Mouse (Mus musculus) hindbrain, embryonic 11.5 days (tissue): ENCODE results near the gene Pip5k1a. TPM values are rescaled to one million over a fixed set of nuclear protein-coding genes. Genes with fewer than 3 reads are reported as not detected.

Experiments
- ATAC-seq: fragments of 200-750 bp; cut with Nextera tagmentation; 2 replicates; pipeline ENCODE4 v1.8.0; 2017; ENCODE audit warnings: mild to moderate bottlenecking, moderate TSS enrichment, moderate library complexity; ENCODE audit not compliant: low FRiP score
- DNase-seq: peaks from one replicate; pipeline ENCODE4 v3.0.0-alpha.2; 2015; ENCODE audit warnings: low spot score
- H3K27ac ChIP-seq: fragments of 300-500 bp; sonication (generic); 2 replicates; pipeline ENCODE4 v1.5.1; 2014; ENCODE audit warnings: mild to moderate bottlenecking, low read depth, low read length
- H3K27me3 ChIP-seq: fragments of 300-500 bp; sonication (generic); 2 replicates; pipeline ENCODE4 v1.6.1; 2014; ENCODE audit warnings: mild to moderate bottlenecking, low read length, moderate library complexity, mixed read lengths; ENCODE audit not compliant: control insufficient read depth, insufficient read depth
- H3K36me3 ChIP-seq: fragments of 300-500 bp; sonication (generic); 2 replicates; pipeline ENCODE4 v1.6.1; 2014; ENCODE audit warnings: mild to moderate bottlenecking, low read length, moderate library complexity, mixed read lengths; ENCODE audit not compliant: control insufficient read depth, insufficient read depth
- H3K4me1 ChIP-seq: fragments of 300-500 bp; sonication (generic); replicated peaks from 2 replicates; pipeline ENCODE4 v1.6.1; 2014; ENCODE audit warnings: low read length, mixed read lengths; ENCODE audit not compliant: control insufficient read depth, insufficient read depth
- H3K4me2 ChIP-seq: fragments of 300-500 bp; sonication (generic); replicated peaks from 2 replicates; pipeline ENCODE4 v1.6.1; 2014; ENCODE audit warnings: mild to moderate bottlenecking, low read depth, low read length
- H3K4me3 ChIP-seq: fragments of 300-500 bp; sonication (generic); 2 replicates; pipeline ENCODE4 v1.5.1; 2014; ENCODE audit warnings: low read depth, low read length
- H3K9ac ChIP-seq: fragments of 300-500 bp; sonication (generic); 2 replicates; pipeline ENCODE4 v1.6.1; 2014; ENCODE audit warnings: low read depth, low read length
- H3K9me3 ChIP-seq: fragments of 300-500 bp; sonication (generic); 2 replicates; pipeline ENCODE4 v1.6.1; 2016; ENCODE audit warnings: low read length; ENCODE audit not compliant: control insufficient read depth
- WGBS: fragments of 180-500 bp; shearing (Covaris S2); extraction: QIAGEN DNeasy Blood & Tissue Kit; methylation state at CpG from one replicate; pipeline ENCODE4 v1.1.7; 2014; 5-methylcytosine and 5-hydroxymethylcytosine counted together
- polyA plus RNA-seq: library from polyadenylated mRNA; unstranded; fragments of >200 nt; fragmentation: Nextera tagmentation; extraction: Ambion mirVana; gene quantifications from 2 replicates; pipeline ENCODE4 v1.2.1, GENCODE M21; 2014

Gene Pip5k1a
- polyA plus RNA-seq, 1 experiment from 2014 or later: 15.0 TPM

- H3K4me1 ChIP-seq: no peaks in the 10 kb centered on the region; the same call in 1 of the 2 replicates
- 92% methylated on average over 5 of the region's 5 CpGs for WGBS
These were observed 23.4 kb upstream of the Pip5k1a start for GRCm38 (mm10) chr3:95130081-95130480.

GRCm38 (mm10) chr3:95129226-95129651, 22.5 kb upstream of the Pip5k1a start:
- 53% methylated on average over 6 of the region's 6 CpGs for WGBS
- no peak overlapping the region for H3K27ac ChIP-seq

More at GRCm38 (mm10) chr3:95130081-95130480, 23.4 kb upstream of the Pip5k1a start:
- no peak overlapping the region for H3K9ac ChIP-seq
- H3K36me3 ChIP-seq: no peaks in the 10 kb centered on the region
- no peak for ATAC-seq
- H3K9me3 ChIP-seq: no peaks in the 10 kb centered on the region
- no peak overlapping the region for H3K4me3 ChIP-seq
- H3K27me3 ChIP-seq: no peaks in the 10 kb centered on the region
- H3K27ac ChIP-seq: no peak overlapping the region
- no peak for DNase-seq
- no peak overlapping the region for H3K4me2 ChIP-seq

GRCm38 (mm10) chr3:95124972-95125371, 18.2 kb upstream of the Pip5k1a start:
- H3K4me1 ChIP-seq: no peaks in the 10 kb centered on the region
- no peaks in the 10 kb centered on the region for H3K27me3 ChIP-seq
- WGBS: 45% methylated on average over 5 of the region's 5 CpGs
- no peak overlapping the region for H3K4me2 ChIP-seq
- H3K4me3 ChIP-seq: no peak overlapping the region
- no peak for DNase-seq
- peaks cover 12% of the 10 kb centered on the region for H3K36me3 ChIP-seq
- H3K9me3 ChIP-seq: no peaks in the 10 kb centered on the region
- H3K27ac ChIP-seq: no peak overlapping the region
- ATAC-seq: no peak
- H3K9ac ChIP-seq: no peak overlapping the region

More at GRCm38 (mm10) chr3:95129226-95129651, 22.5 kb upstream of the Pip5k1a start:
- H3K4me2 ChIP-seq: no peak overlapping the region
- DNase-seq (no peak), ATAC-seq (no peak)
- no peak overlapping the region for H3K4me3 ChIP-seq
- H3K9me3 ChIP-seq: no peaks in the 10 kb centered on the region
- H3K27me3 ChIP-seq: no peaks in the 10 kb centered on the region
- H3K36me3 ChIP-seq: no peaks in the 10 kb centered on the region
- no peak overlapping the region for H3K9ac ChIP-seq
- no peaks in the 10 kb centered on the region for H3K4me1 ChIP-seq

GRCm38 (mm10) chr3:95124246-95124645, 17.5 kb upstream of the Pip5k1a start, which contains the start of gene Tmod4:
Gene Tmod4 (plus strand): TSS chr3:95124476.
- H3K9me3 ChIP-seq: no peaks in the 10 kb centered on the region
- peaks cover 19% of the 10 kb centered on the region for H3K36me3 ChIP-seq
- no peak within 1 kb of the TSS for H3K9ac ChIP-seq
- WGBS: 67% methylated on average over 6 of the region's 6 CpGs
- H3K27ac ChIP-seq: no peak within 1 kb of the TSS
- H3K4me1 ChIP-seq: no peaks in the 10 kb centered on the region
- ATAC-seq (peak; percentile 51; the same call in 1 of the 2 replicates), DNase-seq (peak; percentile 28)
- no peak within 1 kb of the TSS for H3K4me3 ChIP-seq
- H3K27me3 ChIP-seq: no peaks in the 10 kb centered on the region
- no peak within 1 kb of the TSS for H3K4me2 ChIP-seq

GRCm38 (mm10) chr3:95121580-95121979, 14.8 kb upstream of the Pip5k1a start:
- 81% methylated on average over 6 of the region's 6 CpGs for WGBS
- no peak overlapping the region for H3K9ac ChIP-seq
- H3K36me3 ChIP-seq: peaks cover 25% of the 10 kb centered on the region
- DNase-seq (no peak), ATAC-seq (no peak)
- H3K9me3 ChIP-seq: no peaks in the 10 kb centered on the region
- no peak overlapping the region for H3K27ac ChIP-seq
- no peaks in the 10 kb centered on the region for H3K4me1 ChIP-seq
- H3K4me2 ChIP-seq: no peak overlapping the region
- H3K4me3 ChIP-seq: no peak overlapping the region
- no peaks in the 10 kb centered on the region for H3K27me3 ChIP-seq

- Histone ChIP-seq H3K36me3 (peaks cover 32% of the 10 kb centered on the region), H3K4me1 (no peaks in the 10 kb centered on the region), H3K27me3 (no peaks in the 10 kb centered on the region), H3K27ac (no peak overlapping the region), H3K9ac (no peak overlapping the region), H3K4me2 (no peak overlapping the region), H3K4me3 (no peak overlapping the region), H3K9me3 (no peaks in the 10 kb centered on the region)
- DNase-seq (no peak), ATAC-seq (no peak)
- WGBS: 97% methylated on average over 2 of the region's 2 CpGs
These were observed 11.0 kb upstream of the Pip5k1a start for GRCm38 (mm10) chr3:95117751-95118150.

- Histone ChIP-seq H3K4me2 (no peak overlapping the region; the same call in 1 of the 2 replicates), H3K4me3 (no peak overlapping the region), H3K36me3 (peaks cover 6% of the 10 kb centered on the region), H3K27ac (no peak overlapping the region), H3K27me3 (no peaks in the 10 kb centered on the region), H3K9me3 (no peaks in the 10 kb centered on the region), H3K9ac (no peak overlapping the region), H3K4me1 (no peaks in the 10 kb centered on the region; the same call in 1 of the 2 replicates)
- 77% methylated on average over 1 of the region's 1 CpGs for WGBS
- DNase-seq: no peak
- no peak for ATAC-seq
These were observed 6.0 kb upstream of the Pip5k1a start for GRCm38 (mm10) chr3:95112760-95113159.

GRCm38 (mm10) chr3:95110911-95111726, 4.4 kb upstream of the Pip5k1a start, which contains the start of gene Vps72:
Gene Vps72 (plus strand): TSS chr3:95111022.
- H3K27me3 ChIP-seq: no peaks in the 10 kb centered on the region
- WGBS: under 1% methylated on average over 49 of the region's 54 CpGs
- peak within 1 kb of the TSS; percentile 96 for H3K9ac ChIP-seq
- ATAC-seq: peak; percentile 70
- peak within 1 kb of the TSS; percentile 80 for H3K4me3 ChIP-seq
- DNase-seq: peak; percentile 90
- H3K9me3 ChIP-seq: no peaks in the 10 kb centered on the region
- no peaks in the 10 kb centered on the region; the same call in 1 of the 2 replicates for H3K4me1 ChIP-seq
- H3K4me2 ChIP-seq: peak within 1 kb of the TSS; percentile 27
- peaks cover 6% of the 10 kb centered on the region for H3K36me3 ChIP-seq
- peak within 1 kb of the TSS; percentile 97 for H3K27ac ChIP-seq

- H3K9me3 ChIP-seq: no peaks in the 10 kb centered on the region
- H3K9ac ChIP-seq: no peak overlapping the region
- H3K36me3 ChIP-seq: no peaks in the 10 kb centered on the region
- H3K27me3 ChIP-seq: no peaks in the 10 kb centered on the region
- no peaks in the 10 kb centered on the region; the same call in 1 of the 2 replicates for H3K4me1 ChIP-seq
- H3K4me3 ChIP-seq: no peak overlapping the region
- H3K4me2 ChIP-seq: no peak overlapping the region
- 75% methylated on average over 2 of the region's 2 CpGs for WGBS
- H3K27ac ChIP-seq: no peak overlapping the region
- no peak for ATAC-seq
- no peak for DNase-seq
These were observed 1.2 kb upstream of the Pip5k1a start for GRCm38 (mm10) chr3:95107898-95108297.
